Comparison of ENCODE assay signal across 19 mouse cellular contexts in genomic region chr3:124067538-124067937, GRCm38 (mm10).
A peak's percentile ranks its signal among the peaks of the same experiment; 100 is the strongest.
DNase-seq lines count a peak whose midpoint lies in the region; ATAC-seq and TF ChIP-seq lines count a peak whose summit lies in the region.
"Had no signal": no experiment of that assay in that cellular context is flagged by ENCODE, and none has a peak within 500 bp of the region (broad histone marks: within the 10 kb centered on the region; RNA-seq: fewer than 3 reads in every experiment).

No protein-coding gene starts in this region.

- no peak overlapping the region for H3K4me3 ChIP-seq in forebrain, embryonic 14.5 days (ENCODE audit: low read depth, low read length)
- H3K4me3 ChIP-seq in forebrain, postnatal 0 days (ENCODE audit: low read depth, low read length): no peak overlapping the region
- H3K4me3 ChIP-seq in hindbrain, embryonic 13.5 days: no peak overlapping the region
- no peak overlapping the region for H3K4me3 ChIP-seq in hindbrain, embryonic 11.5 days (ENCODE audit: low read depth, low read length)
- no peak overlapping the region for H3K4me3 ChIP-seq in hindbrain, embryonic 16.5 days (ENCODE audit: low read length)
- H3K4me3 ChIP-seq: embryonic facial prominence, embryonic 12.5 days; heart, adult 2 months; heart, embryonic 15.5 days had no signal

- no peaks in the 10 kb centered on the region for H3K36me3 ChIP-seq in forebrain, embryonic 14.5 days (ENCODE audit: control insufficient read depth, insufficient read depth, low read length)
- no peaks in the 10 kb centered on the region for H3K36me3 ChIP-seq in forebrain, postnatal 0 days (ENCODE audit: insufficient read depth)
- H3K36me3 ChIP-seq in hindbrain, embryonic 13.5 days: no peaks in the 10 kb centered on the region
- H3K36me3 ChIP-seq in hindbrain, embryonic 11.5 days (ENCODE audit: control insufficient read depth, insufficient read depth, low read length): no peaks in the 10 kb centered on the region
- H3K36me3 ChIP-seq in hindbrain, embryonic 16.5 days (ENCODE audit: control insufficient read depth, insufficient read depth, low read length): no peaks in the 10 kb centered on the region
- H3K36me3 ChIP-seq: embryonic facial prominence, embryonic 12.5 days; heart, embryonic 15.5 days had no signal

- TF ChIP-seq POLR2A in brain, embryonic 14.5 days (IDR thresholded peaks at IDR 0.05; ENCODE audit: borderline replicate concordance, extremely low read depth, insufficient read depth, insufficient read length, poor library complexity, severe bottlenecking): no peak

- 0 out of 2 replicates have a peak, but pooled peaks have one; percentile 14 for ATAC-seq in forebrain, embryonic 14.5 days
- no peak for ATAC-seq in forebrain, postnatal 0 days
- ATAC-seq in hindbrain, embryonic 13.5 days (ENCODE audit: low FRiP score): peak; percentile 52
- ATAC-seq in hindbrain, embryonic 11.5 days (ENCODE audit: low FRiP score): no peak
- ATAC-seq in hindbrain, embryonic 16.5 days: peak; percentile 24; the same call in 1 of the 2 replicates

- no peaks in the 10 kb centered on the region for H3K27me3 ChIP-seq in forebrain, embryonic 14.5 days (replicated peaks; ENCODE audit: control insufficient read depth, insufficient read depth, low read length)
- H3K27me3 ChIP-seq in forebrain, postnatal 0 days (ENCODE audit: insufficient read depth, low read length): no peaks in the 10 kb centered on the region
- no peaks in the 10 kb centered on the region for H3K27me3 ChIP-seq in hindbrain, embryonic 13.5 days
- H3K27me3 ChIP-seq in hindbrain, embryonic 11.5 days (ENCODE audit: control insufficient read depth, insufficient read depth, low read length): no peaks in the 10 kb centered on the region
- no peaks in the 10 kb centered on the region for H3K27me3 ChIP-seq in hindbrain, embryonic 16.5 days (replicated peaks; ENCODE audit: control insufficient read depth, insufficient read depth, low read length)
- H3K27me3 ChIP-seq: embryonic facial prominence, embryonic 12.5 days; heart, embryonic 15.5 days had no signal

- H3K9ac ChIP-seq in forebrain, embryonic 14.5 days (ENCODE audit: low read length): no peak overlapping the region
- H3K9ac ChIP-seq in forebrain, postnatal 0 days: no peak overlapping the region
- no peak overlapping the region for H3K9ac ChIP-seq in hindbrain, embryonic 13.5 days
- no peak overlapping the region for H3K9ac ChIP-seq in hindbrain, embryonic 11.5 days (ENCODE audit: low read depth, low read length)
- no peak overlapping the region for H3K9ac ChIP-seq in hindbrain, embryonic 16.5 days (ENCODE audit: low read depth, low read length)
- H3K9ac ChIP-seq: embryonic facial prominence, embryonic 12.5 days; heart, embryonic 15.5 days had no signal

- H3K27ac ChIP-seq in forebrain, embryonic 14.5 days (ENCODE audit: low read depth, low read length): no peak overlapping the region; the same call in 1 of the 2 replicates
- H3K27ac ChIP-seq in forebrain, postnatal 0 days (ENCODE audit: low read depth, low read length): no peak overlapping the region
- no peak overlapping the region for H3K27ac ChIP-seq in hindbrain, embryonic 13.5 days
- H3K27ac ChIP-seq in hindbrain, embryonic 11.5 days (ENCODE audit: low read depth, low read length): no peak overlapping the region
- H3K27ac ChIP-seq in hindbrain, embryonic 16.5 days (ENCODE audit: low read depth, low read length): 0 out of 2 replicates have a peak overlapping the region, but pooled peaks have one; percentile 29
- H3K27ac ChIP-seq: embryonic facial prominence, embryonic 12.5 days; heart, adult 2 months; heart, embryonic 15.5 days had no signal

- 91% methylated on average over 2 of the region's 2 CpGs for WGBS in forebrain, embryonic 14.5 days
- WGBS in forebrain, postnatal 0 days: 73% methylated on average over 2 of the region's 2 CpGs
- WGBS in hindbrain, embryonic 13.5 days: 76% methylated on average over 2 of the region's 2 CpGs
- WGBS in hindbrain, embryonic 11.5 days: 82% methylated on average over 2 of the region's 2 CpGs
- 58% methylated on average over 2 of the region's 2 CpGs for WGBS in hindbrain, embryonic 16.5 days

- H3K4me1 ChIP-seq in forebrain, embryonic 14.5 days (ENCODE audit: control insufficient read depth, insufficient read depth, low read length): no peaks in the 10 kb centered on the region
- no peaks in the 10 kb centered on the region for H3K4me1 ChIP-seq in forebrain, postnatal 0 days (ENCODE audit: insufficient read depth)
- no peaks in the 10 kb centered on the region for H3K4me1 ChIP-seq in hindbrain, embryonic 13.5 days (replicated peaks)
- no peaks in the 10 kb centered on the region for H3K4me1 ChIP-seq in hindbrain, embryonic 11.5 days (replicated peaks; ENCODE audit: control insufficient read depth, insufficient read depth, low read length)
- H3K4me1 ChIP-seq in hindbrain, embryonic 16.5 days (ENCODE audit: control insufficient read depth, insufficient read depth, low read depth, low read length): no peaks in the 10 kb centered on the region
- H3K4me1 ChIP-seq: embryonic facial prominence, embryonic 12.5 days; heart, embryonic 15.5 days had no signal

- TF ChIP-seq CTCF in forebrain, postnatal 0 days (IDR thresholded peaks at IDR 0.05; ENCODE audit: low read depth): no peak
- TF ChIP-seq CTCF in brain, embryonic 14.5 days (IDR thresholded peaks at IDR 0.05; ENCODE audit: borderline replicate concordance, extremely low read depth, insufficient read depth, insufficient read length): no peak

- no peaks in the 10 kb centered on the region for H3K9me3 ChIP-seq in forebrain, embryonic 14.5 days (replicated peaks; ENCODE audit: control insufficient read depth, low read length)
- H3K9me3 ChIP-seq in forebrain, postnatal 0 days (ENCODE audit: low read length): no peaks in the 10 kb centered on the region
- H3K9me3 ChIP-seq in hindbrain, embryonic 13.5 days: no peaks in the 10 kb centered on the region
- H3K9me3 ChIP-seq in hindbrain, embryonic 11.5 days (ENCODE audit: control insufficient read depth, low read length): no peaks in the 10 kb centered on the region
- no peaks in the 10 kb centered on the region for H3K9me3 ChIP-seq in hindbrain, embryonic 16.5 days (ENCODE audit: control insufficient read depth, low read length)
- H3K9me3 ChIP-seq: embryonic facial prominence, embryonic 12.5 days; heart, embryonic 15.5 days had no signal

- H3K4me2 ChIP-seq in forebrain, embryonic 14.5 days (ENCODE audit: low read length): no peak overlapping the region
- H3K4me2 ChIP-seq in forebrain, postnatal 0 days (ENCODE audit: low read depth): no peak overlapping the region
- H3K4me2 ChIP-seq in hindbrain, embryonic 13.5 days: no peak overlapping the region
- no peak overlapping the region for H3K4me2 ChIP-seq in hindbrain, embryonic 11.5 days (replicated peaks; ENCODE audit: low read depth, low read length)
- no peak overlapping the region for H3K4me2 ChIP-seq in hindbrain, embryonic 16.5 days (ENCODE audit: low read length)
- H3K4me2 ChIP-seq: embryonic facial prominence, embryonic 12.5 days; heart, embryonic 11.5 days; heart, embryonic 15.5 days had no signal

- DNase-seq in forebrain, embryonic 14.5 days (ENCODE audit: low spot score): no peak
- DNase-seq in forebrain, postnatal 0 days: no peak
- DNase-seq in hindbrain, embryonic 11.5 days (ENCODE audit: low spot score): no peak
- peak; percentile 13 for DNase-seq in brain, embryonic 14.5 days (ENCODE audit: low read depth)
- DNase-seq in kidney, postnatal 36 days: no peak
- no peak for DNase-seq in frontal cortex, postnatal 36 days (ENCODE audit: low spot score in 2 of 2)
- DNase-seq: adrenal gland, postnatal 10 days; cerebellum, adult 11-12 months; cerebellum, adult 9-10 months; cerebellum, postnatal 25 days; gastrocnemius, postnatal 10 days; heart, adult 2 months; heart, postnatal 14 days; kidney, adult 11 months had no signal

Comparison
In these comparisons a context has a peak if more than half of its experiments do, and no peak if none do; other contexts are left out.
1. ATAC-seq: peak in forebrain, embryonic 14.5 days (single experiment), hindbrain, embryonic 13.5 days (single experiment) and hindbrain, embryonic 16.5 days (single experiment); none in forebrain, postnatal 0 days (single experiment) and hindbrain, embryonic 11.5 days (single experiment).